9 mouse cellular contexts compared by ENCODE assay signal in the genomic region with DNA sequence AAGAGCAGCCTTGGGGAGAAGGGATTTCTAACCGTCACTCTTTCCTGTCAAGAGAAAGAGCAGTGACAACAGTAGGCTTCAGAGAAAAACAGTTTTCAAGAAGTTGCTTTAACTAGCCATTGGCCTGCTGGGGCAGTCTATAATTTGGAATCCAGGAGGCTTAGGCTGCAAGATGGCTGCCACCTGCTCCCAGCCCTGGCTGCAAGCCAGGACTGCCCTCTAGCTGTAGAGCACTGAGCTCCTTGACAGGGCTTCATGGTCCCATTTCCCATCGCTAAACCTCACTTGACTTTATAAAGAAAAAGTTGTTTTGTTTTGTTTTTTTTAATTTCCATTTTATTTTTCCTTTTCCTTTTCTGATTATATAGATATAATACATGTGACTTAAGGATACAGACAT. TPM values are rescaled to one million over a fixed set of nuclear protein-coding genes. Genes with fewer than 3 reads are reported as not detected.
DNase-seq lines count a peak whose midpoint lies in the region; TF ChIP-seq lines count a peak whose summit lies in the region.
"Had no signal": no experiment of that assay in that cellular context is flagged by ENCODE, and none has a peak within 500 bp of the region (broad histone marks: within the 10 kb centered on the region; RNA-seq: fewer than 3 reads in every experiment).

No protein-coding gene starts in this region.

- peak; percentile 41 to 61 for DNase-seq in kidney, postnatal 4 days
- DNase-seq in kidney, postnatal 14 days: no peak
- DNase-seq in A20 (ENCODE audit: low read depth, low spot score): peak; percentile 36
- peak; percentile 76 to 79 for DNase-seq in cerebellum, postnatal 14 days
- DNase-seq in layer of hippocampus, adult 11-12 months (ENCODE audit: low spot score): no peak
- no peak for DNase-seq in embryo, embryonic 10.5 days (ENCODE audit: low spot score)
- DNase-seq in adrenal gland, postnatal 25 days: no peak

- TF ChIP-seq CTCF in E14TG2a.4 (conservative IDR thresholded peaks at IDR 0.05; ENCODE audit: low read length): peak; percentile 39; the same call in 1 of the 2 replicates

- peaks cover 14% of the 10 kb centered on the region for H3K4me1 ChIP-seq in E14TG2a.4 (replicated peaks; ENCODE audit: low read depth, low read length)

- peaks cover 71% of the 10 kb centered on the region for H3K36me3 ChIP-seq in E14TG2a.4 (ENCODE audit: insufficient read depth, low read length)

- no peak overlapping the region for H3K4me3 ChIP-seq in E14TG2a.4 (replicated peaks; ENCODE audit: low read length)
- H3K4me3 ChIP-seq: megakaryocyte, embryonic 14.5 days had no signal

- no peaks in the 10 kb centered on the region for H3K9me3 ChIP-seq in E14TG2a.4 (ENCODE audit: low read length)
- H3K9me3 ChIP-seq: megakaryocyte, embryonic 14.5 days had no signal

- no peaks in the 10 kb centered on the region for H3K27me3 ChIP-seq in E14TG2a.4 (ENCODE audit: insufficient read depth, low read length)
- H3K27me3 ChIP-seq: megakaryocyte, embryonic 14.5 days had no signal

RNA-seq across cellular contexts. Expression of a gene that starts 43.1 kb away (rescaled TPM):
- 169 and 237 TPM in 2 replicates for total RNA-seq in adrenal gland, postnatal 25 days (2021)

RNA-seq across cellular contexts. Expression of a gene that starts 43.3 kb away (rescaled TPM):
- 2.8 and 4.1 TPM in 2 replicates for total RNA-seq in adrenal gland, postnatal 25 days (2021)

RNA-seq across cellular contexts. Expression of a gene that starts 50.9 kb away (rescaled TPM):
- 18.7 and 19.1 TPM in 2 replicates for total RNA-seq in adrenal gland, postnatal 25 days (2021)

Comparison
In these comparisons a context has a peak if more than half of its experiments do, and no peak if none do; other contexts are left out.
1. DNase-seq: peak in kidney, postnatal 4 days (2 of 2), A20 (single experiment) and cerebellum, postnatal 14 days (2 of 2); none in kidney, postnatal 14 days (single experiment), layer of hippocampus, adult 11-12 months (single experiment), embryo, embryonic 10.5 days (single experiment) and adrenal gland, postnatal 25 days (single experiment).